Mouse (Mus musculus): ENCODE measurements at regions not wholly inside any gene's neighbourhood (a gene's known extent, or its start where the extent isn't known, plus 50 kb on each side); places are given as distances from the start of the nearest gene placed in this dataset.

- TF ChIP-seq CTCF (IDR thresholded peaks at IDR 0.05; ENCODE audit: low read depth): no peak
- no peak for TF ChIP-seq EP300 (optimal IDR thresholded peaks at IDR 0.05)
Measured at GRCm38 (mm10) chr6:135539791-135540646, 177.7 kb downstream of the Emp1 start.

All from stomach, postnatal 0 days (tissue).